Mouse (Mus musculus): ENCODE measurements around the gene Mon1a. TPM values are rescaled to one million over a fixed set of nuclear protein-coding genes. Genes with fewer than 3 reads are reported as not detected.
A peak's percentile ranks its signal among the peaks of the same experiment; 100 is the strongest.

The Mon1a gene
- polyA plus RNA-seq, 2 experiments: 12.3 to 20.0 TPM

DNA sequence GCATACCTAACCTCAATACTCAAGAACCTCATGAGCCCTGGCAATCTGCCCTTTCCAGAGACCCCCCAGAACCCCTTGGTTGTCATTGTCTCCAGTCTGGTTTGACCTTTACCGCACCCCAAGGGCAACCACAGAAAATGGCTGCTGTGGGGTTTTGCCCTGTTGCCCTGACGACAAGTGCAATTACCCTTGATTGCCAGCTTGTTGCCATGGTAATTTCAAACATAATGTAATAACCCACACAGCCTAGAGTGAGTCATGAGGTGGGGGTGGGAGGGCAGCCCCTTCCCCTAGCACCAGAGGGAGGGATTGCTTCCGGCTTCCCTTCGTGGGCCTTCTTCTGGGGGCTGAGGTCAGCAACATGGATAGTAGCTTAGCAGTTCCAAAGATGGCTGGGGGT is 44.3 kb downstream of the Mon1a start:
- ATAC-seq (ENCODE audit: low FRiP score, low read depth): no peak

DNA sequence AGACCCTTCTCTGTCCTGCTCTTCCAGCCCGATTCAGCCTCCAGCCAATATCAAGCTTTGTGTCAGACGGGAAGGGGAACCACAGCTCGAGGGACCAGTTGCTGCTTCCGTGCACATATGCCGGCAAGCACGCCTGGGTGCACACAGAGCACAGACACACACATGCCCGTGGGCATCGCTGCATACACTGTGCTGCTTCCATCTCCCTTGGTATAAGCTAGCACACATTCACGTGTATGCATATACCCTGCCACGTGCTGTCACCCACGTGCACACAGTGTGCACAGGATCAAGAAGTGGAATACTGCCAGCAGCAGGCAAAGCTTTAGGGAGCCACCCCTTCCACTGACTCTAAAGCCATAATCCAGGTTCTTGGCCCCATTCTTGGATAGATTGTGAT is 46.2 kb downstream of the Mon1a start:
- Histone ChIP-seq H3K9me3 (ENCODE audit: control insufficient read depth, low read length) (no peaks in the 10 kb centered on the region), H3K4me3 (replicated peaks; ENCODE audit: low read length) (no peak overlapping the region), H3K4me1 (ENCODE audit: control insufficient read depth, insufficient read depth, low read length) (peaks cover 11% of the 10 kb centered on the region), H3K4me2 (replicated peaks; ENCODE audit: low read depth, low read length, severe bottlenecking) (no peak overlapping the region), H3K36me3 (ENCODE audit: control insufficient read depth, insufficient read depth, low read length) (no peaks in the 10 kb centered on the region), H3K27ac (replicated peaks; ENCODE audit: low read depth, low read length) (no peak overlapping the region), H3K27me3 (ENCODE audit: control insufficient read depth, insufficient read depth, low read length) (no peaks in the 10 kb centered on the region), H3K9ac (ENCODE audit: low read depth, low read length, severe bottlenecking) (no peak overlapping the region)
- DNase-seq (ENCODE audit: low spot score) (no peak), ATAC-seq (ENCODE audit: low FRiP score, low read depth) (no peak)
- WGBS: 86% methylated on average over 11 of the region's 11 CpGs
- no peak for TF ChIP-seq POLR2A (IDR thresholded peaks at IDR 0.05; ENCODE audit: borderline replicate concordance, extremely low read depth, insufficient read depth, insufficient read length)

More for the DNA sequence above, 44.3 kb downstream of the Mon1a start:
- H3K9ac ChIP-seq (ENCODE audit: low read depth, low read length, severe bottlenecking): no peak overlapping the region
- no peaks in the 10 kb centered on the region for H3K27me3 ChIP-seq (ENCODE audit: control insufficient read depth, insufficient read depth, low read length)
- no peaks in the 10 kb centered on the region for H3K9me3 ChIP-seq (ENCODE audit: control insufficient read depth, low read length)
- H3K4me1 ChIP-seq (ENCODE audit: control insufficient read depth, insufficient read depth, low read length): peaks cover 11% of the 10 kb centered on the region
- no peak for DNase-seq (ENCODE audit: low spot score)
- no peak overlapping the region for H3K27ac ChIP-seq (replicated peaks; ENCODE audit: low read depth, low read length)
- no peak for TF ChIP-seq POLR2A (IDR thresholded peaks at IDR 0.05; ENCODE audit: borderline replicate concordance, extremely low read depth, insufficient read depth, insufficient read length)
- no peak overlapping the region for H3K4me3 ChIP-seq (replicated peaks; ENCODE audit: low read length)
- H3K36me3 ChIP-seq (ENCODE audit: control insufficient read depth, insufficient read depth, low read length): no peaks in the 10 kb centered on the region
- no peak overlapping the region for H3K4me2 ChIP-seq (replicated peaks; ENCODE audit: low read depth, low read length, severe bottlenecking)
- 64% methylated on average over 4 of the region's 4 CpGs for WGBS

DNA sequence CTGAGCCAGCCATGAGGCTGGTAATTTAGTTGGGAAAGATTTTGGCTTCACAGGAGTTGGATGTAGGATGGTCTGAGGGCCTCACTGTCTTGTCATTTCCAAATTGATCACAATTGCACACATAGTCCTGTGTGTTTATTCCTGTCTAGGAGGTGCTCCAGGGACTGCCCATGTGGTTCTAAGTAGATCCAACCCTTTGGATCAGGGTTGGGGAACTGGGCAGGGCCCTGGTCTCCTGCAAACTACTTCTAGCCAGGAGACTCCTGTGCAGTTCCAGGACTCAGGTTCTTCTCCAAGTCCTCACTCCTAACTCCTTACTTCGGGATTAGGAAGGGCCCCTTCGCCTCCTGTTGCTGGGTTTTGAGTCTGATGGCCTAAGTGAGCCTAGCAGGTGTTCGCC is 47.4 kb downstream of the Mon1a start, which contains the start of gene Camkv:
TSS of gene Camkv (plus strand) at position 301 of the 400 bp plus-strand sequence.
- H3K27ac ChIP-seq (replicated peaks; ENCODE audit: low read depth, low read length): no peak within 1 kb of the TSS
- H3K9ac ChIP-seq (ENCODE audit: low read depth, low read length, severe bottlenecking): peak within 1 kb of the TSS; percentile 68
- H3K36me3 ChIP-seq (ENCODE audit: control insufficient read depth, insufficient read depth, low read length): no peaks in the 10 kb centered on the region
- no peaks in the 10 kb centered on the region for H3K9me3 ChIP-seq (ENCODE audit: control insufficient read depth, low read length)
- H3K4me1 ChIP-seq (ENCODE audit: control insufficient read depth, insufficient read depth, low read length): peaks cover 11% of the 10 kb centered on the region
- H3K27me3 ChIP-seq (ENCODE audit: control insufficient read depth, insufficient read depth, low read length): no peaks in the 10 kb centered on the region
- peak within 1 kb of the TSS; percentile 57 for H3K4me3 ChIP-seq (replicated peaks; ENCODE audit: low read length)
- DNase-seq (ENCODE audit: low spot score) (no peak), ATAC-seq (ENCODE audit: low FRiP score, low read depth) (no peak)
- WGBS: 2% methylated on average over 3 of the region's 3 CpGs
- no peak for TF ChIP-seq POLR2A (IDR thresholded peaks at IDR 0.05; ENCODE audit: borderline replicate concordance, extremely low read depth, insufficient read depth, insufficient read length)
- H3K4me2 ChIP-seq (replicated peaks; ENCODE audit: low read depth, low read length, severe bottlenecking): peak within 1 kb of the TSS; percentile 97

DNA sequence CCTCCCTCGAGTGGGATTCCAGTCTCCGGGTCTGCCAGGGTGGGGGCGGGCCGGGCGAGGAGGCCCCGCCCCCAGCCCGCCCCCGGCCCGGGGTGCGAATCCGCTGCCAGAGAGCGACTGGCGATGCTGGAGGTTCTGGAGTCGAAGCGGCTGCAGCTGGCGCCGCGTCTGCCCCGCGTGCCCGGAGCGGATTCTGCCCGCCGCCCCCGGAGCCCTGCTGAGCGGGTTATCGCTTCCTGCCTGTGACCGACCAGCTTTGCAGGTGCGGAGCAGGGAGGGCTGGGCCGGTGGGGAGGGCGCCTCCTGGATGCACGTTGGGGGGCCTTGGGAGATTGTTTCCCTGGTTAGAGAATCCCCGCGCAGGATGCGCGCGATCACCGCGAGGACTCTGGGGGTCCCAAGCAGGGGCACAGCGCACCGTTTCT is 47.9 kb downstream of the Mon1a start:
- H3K4me1 ChIP-seq (ENCODE audit: control insufficient read depth, insufficient read depth, low read length): peaks cover 11% of the 10 kb centered on the region
- H3K9me3 ChIP-seq (ENCODE audit: control insufficient read depth, low read length): no peaks in the 10 kb centered on the region
- DNase-seq (ENCODE audit: low spot score): peak; percentile 31
- H3K9ac ChIP-seq (ENCODE audit: low read depth, low read length, severe bottlenecking): peak overlapping the region; percentile 68
- no peak overlapping the region for H3K27ac ChIP-seq (replicated peaks; ENCODE audit: low read depth, low read length)
- WGBS: under 1% methylated on average over 36 of the region's 41 CpGs
- ATAC-seq (ENCODE audit: low FRiP score, low read depth): peak; percentile 38
- H3K4me3 ChIP-seq (replicated peaks; ENCODE audit: low read length): peak overlapping the region; percentile 57
- H3K4me2 ChIP-seq (replicated peaks; ENCODE audit: low read depth, low read length, severe bottlenecking): peak overlapping the region; percentile 97
- no peaks in the 10 kb centered on the region for H3K27me3 ChIP-seq (ENCODE audit: control insufficient read depth, insufficient read depth, low read length)
- H3K36me3 ChIP-seq (ENCODE audit: control insufficient read depth, insufficient read depth, low read length): no peaks in the 10 kb centered on the region
- TF ChIP-seq POLR2A (IDR thresholded peaks at IDR 0.05; ENCODE audit: borderline replicate concordance, extremely low read depth, insufficient read depth, insufficient read length): no peak

DNA sequence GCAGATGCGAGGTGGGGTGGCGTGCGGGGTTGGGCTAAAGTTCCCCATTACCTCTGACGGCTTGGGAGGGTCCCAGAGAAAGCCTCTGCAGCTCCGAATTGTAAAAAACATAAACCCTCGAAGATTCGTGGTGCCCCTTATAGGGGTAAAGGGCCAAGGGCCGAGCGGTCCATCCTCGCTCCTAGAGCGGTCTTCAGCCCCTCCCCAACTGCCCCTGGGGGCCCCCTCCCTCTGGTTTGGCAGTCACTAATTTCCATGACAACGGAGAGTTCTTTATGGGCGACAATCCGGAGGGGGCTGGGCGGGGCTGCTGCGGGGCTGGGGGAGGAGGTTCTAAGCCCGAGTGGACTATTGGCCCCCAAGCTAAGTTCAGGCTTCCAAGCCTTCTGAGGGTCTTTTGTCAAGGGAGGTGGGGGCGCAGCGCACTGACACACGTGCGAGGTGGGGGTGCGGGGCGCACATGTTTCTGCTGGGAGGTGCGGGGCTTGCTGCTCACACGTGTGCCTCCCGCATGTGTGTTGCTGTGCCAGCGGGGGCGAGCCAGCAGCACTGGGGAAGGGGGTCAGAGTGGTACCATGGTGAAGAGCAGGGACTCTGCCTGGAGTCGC is 48.4 kb downstream of the Mon1a start:
- 3% methylated on average over 27 of the region's 29 CpGs for WGBS
- ATAC-seq (ENCODE audit: low FRiP score, low read depth) (peak; percentile 23; the same call in 1 of the 2 replicates), DNase-seq (ENCODE audit: low spot score) (no peak)
- Histone ChIP-seq H3K27ac (replicated peaks; ENCODE audit: low read depth, low read length) (no peak overlapping the region), H3K27me3 (ENCODE audit: control insufficient read depth, insufficient read depth, low read length) (no peaks in the 10 kb centered on the region), H3K9ac (ENCODE audit: low read depth, low read length, severe bottlenecking) (peak overlapping the region; percentile 68), H3K9me3 (ENCODE audit: control insufficient read depth, low read length) (no peaks in the 10 kb centered on the region), H3K4me3 (replicated peaks; ENCODE audit: low read length) (peak overlapping the region; percentile 57), H3K4me1 (ENCODE audit: control insufficient read depth, insufficient read depth, low read length) (peaks cover 11% of the 10 kb centered on the region), H3K4me2 (replicated peaks; ENCODE audit: low read depth, low read length, severe bottlenecking) (peak overlapping the region; percentile 97), H3K36me3 (ENCODE audit: control insufficient read depth, insufficient read depth, low read length) (no peaks in the 10 kb centered on the region)
- TF ChIP-seq POLR2A (IDR thresholded peaks at IDR 0.05; ENCODE audit: borderline replicate concordance, extremely low read depth, insufficient read depth, insufficient read length): no peak
